Mouse (Mus musculus) lung, postnatal 25 days (tissue): Measurements from ENCODE around the gene Pex14.

ENCODE experiments used
- DNase-seq: peaks from one replicate; pipeline ENCODE4 v3.0.0; 2022; ENCODE audit warnings: low spot score

The Pex14 gene

DNA sequence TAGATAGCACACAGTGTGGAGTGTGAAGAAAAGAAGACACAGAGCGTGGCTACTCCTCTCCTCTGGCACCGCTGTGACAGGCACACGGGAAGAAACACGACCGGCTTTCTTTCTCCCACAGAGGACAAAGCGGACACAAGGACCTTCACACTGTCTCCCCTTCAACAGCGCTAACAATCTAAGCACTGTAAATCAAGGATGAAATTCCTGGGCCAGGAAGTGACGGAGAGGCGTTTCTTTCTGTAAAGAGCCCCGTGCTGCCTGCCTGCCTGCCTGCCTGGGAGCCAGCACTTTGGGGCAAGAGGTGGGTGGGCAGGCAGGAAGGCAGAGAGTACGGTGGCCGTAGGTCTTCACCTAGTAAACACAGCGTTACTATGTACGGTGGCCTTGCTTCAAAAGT is 42.2 kb downstream of the Pex14 start:
- DNase-seq: no peak

DNA sequence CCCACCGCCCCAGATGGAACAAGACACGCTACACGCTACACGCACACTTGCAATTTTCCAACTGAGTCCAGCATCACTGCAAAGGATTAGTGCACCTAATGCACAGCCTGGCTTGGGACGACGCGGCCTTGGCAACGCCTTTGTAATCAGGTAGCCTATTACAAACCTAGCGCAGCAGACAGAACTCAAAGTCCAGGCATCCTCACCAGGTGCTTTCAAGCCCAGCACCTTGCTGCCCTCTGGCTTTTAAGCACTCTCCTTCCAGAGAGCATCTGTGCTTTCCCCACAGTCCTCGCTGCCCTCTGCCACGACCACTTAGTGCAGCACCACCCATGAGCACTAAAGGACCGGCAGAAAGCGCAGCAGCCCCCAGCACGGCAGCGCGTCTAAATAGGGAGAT is 42.7 kb downstream of the Pex14 start:
- DNase-seq: no peak

GRCm38 (mm10) chr4:149055847-149056246 is 43.8 kb downstream of the Pex14 start:
- no peak for DNase-seq

DNA sequence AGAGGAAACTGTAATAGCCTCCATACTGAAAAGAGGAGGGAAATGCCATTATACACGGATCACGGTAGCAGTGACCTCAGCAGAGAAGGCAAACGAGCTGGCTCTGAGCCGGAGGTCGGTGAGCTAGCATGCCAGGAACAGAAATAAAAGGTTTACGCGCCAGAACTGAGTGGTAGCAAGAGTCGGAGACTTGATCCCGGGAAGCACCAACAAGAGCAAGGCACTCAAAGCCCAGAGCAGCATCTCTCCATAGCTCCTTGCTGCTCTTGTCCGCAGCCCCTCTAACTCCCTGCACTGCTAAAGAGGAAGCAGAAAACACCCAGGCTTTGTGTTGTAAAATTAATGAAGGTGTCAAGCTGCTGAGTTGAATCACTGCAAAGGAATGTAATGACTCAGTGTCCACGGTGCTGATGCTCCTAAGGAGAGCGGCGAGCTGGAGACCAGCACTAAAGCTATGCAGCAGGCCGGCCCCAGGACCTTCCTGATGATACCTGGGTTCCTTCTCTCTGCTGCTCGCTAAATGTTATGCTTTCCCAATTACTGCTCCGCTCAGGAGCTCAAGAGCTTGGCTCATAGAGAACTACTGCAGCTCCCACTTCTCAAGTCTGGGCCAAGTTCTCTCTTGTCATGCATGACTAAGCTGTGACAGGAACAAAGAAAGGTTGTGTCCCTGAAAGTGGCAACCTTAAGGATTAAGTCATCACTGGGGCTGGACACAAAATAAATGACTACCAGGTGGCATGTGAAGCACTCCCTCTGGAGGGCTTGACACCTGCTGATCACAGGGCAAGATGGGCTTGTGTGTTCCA is 50.1 kb downstream of the Pex14 start:
- DNase-seq: peak; percentile 28

DNA sequence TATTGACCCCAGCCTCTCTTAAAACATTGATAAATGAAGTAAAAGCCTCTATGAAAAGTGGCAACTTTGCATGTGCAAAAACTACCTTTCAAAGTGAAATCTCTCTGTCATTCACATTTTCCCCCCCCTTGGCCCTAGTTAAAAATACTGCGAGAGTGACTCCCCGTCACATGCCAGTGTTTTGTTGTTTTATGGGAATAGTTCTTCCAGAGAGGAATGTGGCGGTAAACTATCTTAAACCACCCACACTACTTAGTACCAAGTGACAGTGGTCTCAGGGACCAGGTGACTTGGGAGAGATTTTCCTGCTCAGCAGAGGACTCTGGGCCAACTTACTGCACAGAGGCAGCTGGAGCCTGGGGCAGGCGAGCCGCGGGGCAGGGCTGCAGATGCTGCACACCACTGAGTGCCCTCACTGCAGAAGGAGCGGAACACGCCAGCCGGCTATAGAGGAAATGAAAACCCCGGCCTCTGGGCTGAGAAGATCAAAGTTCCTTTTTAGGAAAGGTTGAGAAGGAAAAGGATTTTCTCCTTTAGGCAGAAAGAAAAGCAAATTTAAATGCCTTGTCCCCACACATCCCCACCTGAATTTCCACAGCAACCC is 50.9 kb downstream of the Pex14 start:
- peak; percentile 44 for DNase-seq

GRCm38 (mm10) chr4:149047360-149047759 is 52.3 kb downstream of the Pex14 start:
- peak; percentile 80 for DNase-seq

GRCm38 (mm10) chr4:149045885-149046284 is 53.8 kb downstream of the Pex14 start:
- DNase-seq: no peak

- DNase-seq: no peak
These were observed 59.4 kb downstream of the Pex14 start for GRCm38 (mm10) chr4:149040289-149040688.

DNA sequence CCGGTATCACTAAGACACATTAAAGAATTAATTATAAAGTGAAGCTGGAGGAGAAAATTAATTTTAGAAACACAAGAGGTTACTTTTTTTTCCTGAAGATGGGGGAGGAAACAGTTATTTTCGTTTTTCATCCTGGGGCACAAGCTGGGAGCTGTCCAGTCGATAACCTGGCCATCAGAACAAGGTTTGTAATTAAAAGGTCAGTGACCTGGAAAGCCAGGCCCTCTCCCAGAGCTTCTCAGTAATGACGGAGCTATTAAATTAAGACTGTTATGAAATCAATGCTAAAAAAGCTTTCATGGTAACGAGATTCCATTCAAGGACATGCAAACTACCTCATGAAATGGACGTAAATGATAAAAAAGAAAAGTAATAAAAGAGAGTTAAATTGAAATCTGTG is 62.0 kb downstream of the Pex14 start:
- DNase-seq: no peak

- no peak for DNase-seq
These were observed 63.1 kb downstream of the Pex14 start for GRCm38 (mm10) chr4:149036592-149036991.

GRCm38 (mm10) chr4:149031507-149031906 is 68.2 kb downstream of the Pex14 start:
- DNase-seq: peak; percentile 26

GRCm38 (mm10) chr4:149027571-149027970 is 72.1 kb downstream of the Pex14 start:
- DNase-seq: no peak

DNA sequence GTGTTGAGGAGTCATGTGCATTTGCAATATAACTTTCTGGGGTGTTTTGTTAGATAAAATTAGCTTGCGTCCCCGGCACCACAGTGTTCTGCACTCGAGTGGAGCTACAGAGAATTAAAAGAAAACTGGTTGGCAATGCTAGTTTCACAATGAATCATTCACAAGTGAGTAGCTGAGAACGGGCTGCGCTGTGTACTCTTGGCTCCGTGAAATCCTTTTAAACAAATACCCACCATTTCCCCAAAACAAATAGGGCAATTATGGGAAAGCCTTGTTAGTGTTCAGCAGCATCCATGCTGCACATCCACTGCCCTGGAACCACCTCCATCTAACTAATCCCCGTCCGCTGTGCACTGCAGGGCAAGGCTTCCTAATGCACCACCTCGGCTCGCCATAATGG is 74.4 kb downstream of the Pex14 start:
- no peak for DNase-seq

GRCm38 (mm10) chr4:149021021-149021420 is 78.7 kb downstream of the Pex14 start:
- no peak for DNase-seq

GRCm38 (mm10) chr4:149019456-149019855 is 80.2 kb downstream of the Pex14 start:
- DNase-seq: no peak

GRCm38 (mm10) chr4:149006756-149007155 is 92.9 kb downstream of the Pex14 start:
- no peak for DNase-seq

- DNase-seq: no peak
These were observed 93.6 kb downstream of the Pex14 start for GRCm38 (mm10) chr4:149006107-149006506.

DNA sequence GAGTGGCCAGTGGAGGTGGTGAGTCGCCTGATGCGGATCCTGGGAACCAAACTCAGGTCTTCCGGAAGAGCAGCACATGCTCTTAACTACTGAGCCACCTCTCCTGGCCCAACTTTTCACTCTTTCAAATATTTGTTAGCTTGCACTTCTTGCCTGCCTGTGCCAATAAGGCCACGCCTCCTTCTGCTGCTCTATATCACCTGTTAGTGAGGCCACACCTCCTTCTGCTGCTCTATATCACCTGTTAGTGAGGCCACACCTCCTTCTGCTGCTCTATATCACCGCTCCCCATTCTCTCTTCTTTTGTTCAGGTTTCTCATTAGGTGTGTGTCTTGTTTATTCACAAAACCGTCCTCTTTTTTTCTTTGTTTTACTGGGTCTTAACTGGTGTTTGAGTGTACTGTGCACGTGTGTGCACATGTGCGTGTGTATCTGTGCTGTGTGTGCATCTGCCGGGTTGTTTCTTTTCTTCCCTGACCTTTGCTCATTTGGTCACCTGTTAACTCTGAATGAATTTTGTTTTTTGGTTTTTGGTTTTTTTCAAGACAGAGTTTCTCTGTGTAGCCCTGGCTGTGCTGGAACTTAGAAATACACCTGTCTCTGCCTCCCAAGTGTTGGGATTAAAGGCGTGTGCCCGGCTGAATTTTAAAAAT is 97.1 kb downstream of the Pex14 start:
- no peak for DNase-seq

DNA sequence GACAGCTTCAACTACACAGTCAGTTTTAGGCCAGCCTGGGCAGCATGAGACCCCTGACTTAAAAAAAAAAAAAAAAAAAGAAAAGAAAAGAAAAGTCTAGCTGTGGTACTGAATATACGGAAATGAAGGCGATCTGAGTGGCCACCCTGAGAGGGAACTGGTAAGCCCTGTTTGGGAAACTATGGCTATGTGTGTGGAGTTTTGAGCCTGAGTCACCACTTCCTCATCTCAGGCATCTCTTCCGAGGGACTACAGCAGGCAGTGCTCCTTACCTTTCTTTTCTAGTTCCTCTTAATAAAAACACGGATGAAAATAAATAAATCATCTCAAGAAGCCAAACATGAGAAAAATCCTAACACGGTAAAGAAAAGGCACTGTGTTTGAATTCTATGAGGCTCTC is 98.2 kb downstream of the Pex14 start:
- no peak for DNase-seq

DNA sequence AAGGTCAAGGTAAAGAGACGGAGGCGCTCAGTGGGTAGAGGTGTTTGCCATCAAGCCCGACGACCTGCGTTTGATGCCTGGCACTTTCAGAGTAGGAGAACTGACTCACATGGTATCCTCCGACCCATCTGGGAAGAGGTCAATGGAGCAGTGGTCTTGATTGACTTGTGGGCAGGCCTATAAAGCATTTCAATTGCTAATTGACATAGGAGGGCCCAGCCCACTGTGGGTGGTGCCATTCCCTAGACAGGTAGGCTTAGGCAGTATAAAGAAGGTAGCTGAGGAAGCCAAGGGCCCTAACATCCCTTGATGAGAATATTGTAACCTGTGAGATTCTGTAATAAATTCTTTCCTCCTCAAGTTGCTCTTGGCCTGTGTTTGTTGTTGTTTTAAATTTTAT is 98.9 kb downstream of the Pex14 start:
- no peak for DNase-seq

GRCm38 (mm10) chr4:148993948-148994347 is 105.7 kb downstream of the Pex14 start:
- no peak for DNase-seq

DNA sequence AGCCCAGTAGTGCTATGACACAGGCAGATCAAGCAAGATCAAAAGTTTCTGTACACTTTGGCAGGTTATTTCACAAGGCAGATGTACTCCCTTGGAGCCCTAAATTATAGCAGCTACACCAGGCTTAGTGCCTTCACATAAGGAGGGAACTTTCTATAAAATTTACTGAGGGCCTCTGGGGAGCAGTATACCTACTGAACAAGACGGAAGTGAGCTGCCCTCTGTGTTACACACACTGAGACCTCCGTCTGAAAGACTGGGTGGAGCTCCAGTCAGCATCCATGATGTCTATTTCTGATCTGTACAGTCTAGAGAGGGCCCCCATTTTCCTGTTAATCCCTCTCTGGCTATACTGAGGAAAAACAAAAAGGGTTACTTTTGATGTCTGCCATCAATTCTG is 109.6 kb downstream of the Pex14 start:
- DNase-seq: no peak
